Mouse (Mus musculus) urinary bladder, postnatal 4 days (tissue): ENCODE measurements around the gene Nfatc2.

Source experiments
- DNase-seq, 2 experiments: peaks; one replicate each; pipeline ENCODE4 v3.0.0; 2021 to 2022; ENCODE audit warnings: low spot score in 2 of 2

The Nfatc2 gene

DNA sequence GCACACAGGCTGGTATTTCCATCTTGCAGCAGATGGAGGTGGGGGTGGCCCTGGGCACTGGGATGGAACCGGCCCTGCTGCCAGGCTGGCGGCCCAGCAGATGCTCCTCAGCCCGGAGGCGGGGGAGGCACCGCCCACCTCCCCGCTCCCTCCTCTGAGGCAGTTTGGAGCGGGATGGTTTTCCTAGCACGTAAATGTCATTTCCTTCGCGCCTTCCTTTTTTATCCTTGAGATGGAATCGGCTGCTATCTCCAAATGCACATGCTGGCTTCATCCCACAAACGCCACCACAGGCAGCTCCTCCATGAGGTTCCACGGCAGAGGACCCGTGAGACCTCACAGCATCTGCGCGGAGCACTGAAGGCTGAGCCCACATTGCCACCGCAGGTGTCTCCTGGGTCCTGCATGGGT lies 160.5 kb downstream of the Nfatc2 start:
- DNase-seq, result no peak

DNA sequence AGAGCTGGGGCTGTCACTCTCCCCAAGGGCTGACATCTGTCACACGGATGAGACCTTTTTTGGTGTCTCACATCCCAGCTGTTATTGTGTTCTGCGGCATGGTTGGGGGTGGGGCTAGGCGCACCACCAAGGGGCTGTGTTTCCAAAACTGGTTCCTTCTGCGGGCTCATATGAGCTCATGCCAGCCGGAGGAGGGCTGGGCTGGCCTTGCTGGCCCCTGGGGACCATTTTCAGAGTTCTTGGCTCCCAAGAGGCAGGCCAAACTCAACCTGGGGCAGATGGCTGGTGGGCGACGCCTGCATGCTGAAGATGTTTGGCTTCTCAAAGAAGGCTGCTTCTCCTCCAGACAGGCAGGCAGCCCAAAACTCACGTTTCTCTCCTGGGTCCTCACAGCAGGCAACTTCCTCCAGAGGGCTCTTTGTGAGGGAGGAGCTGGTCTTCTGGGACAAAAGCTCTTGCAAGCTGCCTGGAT lies 162.4 kb downstream of the Nfatc2 start:
- no peak for DNase-seq

DNA sequence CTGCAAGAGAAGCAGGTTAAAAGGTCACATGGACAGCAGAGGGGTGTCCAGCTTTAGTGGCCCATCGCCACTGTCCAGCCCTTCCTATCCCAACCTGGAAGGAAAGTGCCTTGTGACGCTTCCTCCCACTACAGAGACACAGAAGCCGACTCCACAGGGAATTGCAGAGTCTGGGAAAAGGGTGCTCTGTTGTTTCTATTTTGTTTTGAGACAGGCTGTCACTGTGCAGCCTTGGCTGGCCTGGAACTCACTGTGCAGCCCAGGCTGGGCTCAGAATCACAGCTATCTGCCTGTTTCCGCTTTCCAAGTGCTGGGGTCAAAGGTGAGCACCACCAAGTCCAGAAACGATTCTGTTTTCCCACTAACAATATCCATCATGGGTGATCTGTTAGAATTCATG lies 167.3 kb downstream of the Nfatc2 start:
- DNase-seq, result no peak

DNA sequence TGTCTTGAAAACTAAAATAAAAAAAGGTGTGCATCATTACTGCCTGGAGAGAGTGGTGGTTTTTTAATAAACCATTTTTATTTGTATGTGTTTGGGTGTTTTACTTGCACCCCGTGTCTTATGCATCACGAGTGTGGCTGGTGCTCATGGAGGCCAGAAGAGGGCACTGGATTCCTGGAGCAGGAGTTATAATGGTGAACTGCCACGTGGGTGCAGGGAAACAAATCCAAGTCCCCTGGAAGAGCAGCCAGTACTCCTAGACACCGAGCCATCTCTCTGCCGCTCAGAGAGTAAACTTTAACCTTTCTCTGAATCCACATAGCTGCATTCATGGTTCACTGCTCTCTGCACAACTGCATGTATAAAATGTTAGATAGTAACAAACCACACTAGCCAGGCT lies 168.1 kb downstream of the Nfatc2 start:
- DNase-seq, result no peak

DNA sequence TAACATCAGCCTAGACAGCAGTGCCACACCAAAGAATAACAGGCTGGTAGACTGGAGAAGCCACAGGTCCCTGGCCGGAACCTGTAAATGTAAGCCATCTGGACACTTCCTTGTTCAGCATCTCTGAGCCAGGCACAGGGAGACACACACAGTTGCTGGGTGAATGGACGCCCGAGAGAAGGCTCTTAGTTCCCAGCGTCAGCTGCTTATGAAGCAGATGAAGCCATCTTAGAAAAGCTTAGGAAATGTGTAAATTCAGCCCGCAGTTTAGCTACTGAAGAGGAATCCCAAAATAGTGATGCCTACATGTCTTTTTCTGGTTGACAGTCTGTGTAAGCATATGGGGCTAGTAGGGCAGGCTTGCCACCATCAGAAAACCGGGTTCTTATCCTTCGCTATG lies 169.1 kb downstream of the Nfatc2 start:
- no peak for DNase-seq

DNA sequence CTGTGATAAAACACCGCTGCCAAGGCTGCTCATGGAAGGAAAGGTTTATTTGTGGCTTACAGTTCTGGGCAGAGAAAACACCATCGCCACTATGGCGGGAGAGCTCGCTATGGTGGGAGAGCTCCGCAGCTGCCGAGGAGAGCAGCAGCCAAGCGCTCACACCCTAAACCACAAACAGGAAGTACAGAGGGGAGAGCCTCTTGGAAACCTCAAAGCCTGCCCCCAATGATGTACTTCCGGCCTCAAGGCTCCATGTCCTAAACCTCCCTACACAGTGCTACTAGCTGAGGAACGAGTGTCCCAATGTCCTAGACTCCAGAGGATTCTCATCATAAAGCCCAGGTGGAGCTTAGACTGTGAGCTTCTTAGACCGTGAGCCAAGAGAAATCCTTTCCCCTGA lies 171.9 kb downstream of the Nfatc2 start:
- no peak for DNase-seq

DNA sequence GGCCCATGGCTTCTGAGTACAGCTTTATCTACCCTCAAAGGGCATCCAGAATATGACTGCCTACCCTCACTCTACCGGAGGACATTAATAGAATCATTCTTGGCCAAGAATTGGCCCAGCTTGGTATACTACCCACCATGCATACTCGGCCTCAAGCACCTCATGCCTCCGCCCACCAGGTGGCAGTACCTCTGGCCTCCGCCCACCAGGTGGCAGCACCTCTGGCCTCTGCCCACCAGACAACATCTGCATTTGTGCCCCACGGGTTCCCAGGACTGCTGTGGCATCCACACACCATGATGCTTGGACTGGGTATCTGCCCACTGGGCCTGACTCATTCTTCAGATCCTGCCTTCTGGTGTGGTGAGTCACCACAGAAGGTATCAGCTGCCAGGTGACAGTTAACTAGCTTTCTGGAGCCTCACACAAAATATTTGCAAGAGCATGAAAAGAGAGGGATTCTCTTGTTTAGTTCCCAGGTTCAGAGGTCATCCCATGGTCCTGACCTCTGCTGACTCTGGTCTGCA lies 173.0 kb downstream of the Nfatc2 start:
- no peak for DNase-seq
